Mouse (Mus musculus): ENCODE data around the gene Ube2h.
"Not testable (repeated sequence)": the region's sequence is repeated elsewhere in the genome, so short reads cannot be mapped to it uniquely, and the experiment has no call there.

Ube2h gene

GRCm38 (mm10) chr6:30243347-30244007, 60.9 kb downstream of the Ube2h start:
- DNase-seq = no peak

GRCm38 (mm10) chr6:30242928-30243327, 61.4 kb downstream of the Ube2h start:
- no peak for DNase-seq

GRCm38 (mm10) chr6:30240105-30240504, 64.2 kb downstream of the Ube2h start:
- no peak for DNase-seq

GRCm38 (mm10) chr6:30239207-30239606, 65.1 kb downstream of the Ube2h start:
- DNase-seq = no peak

GRCm38 (mm10) chr6:30238079-30238478, 66.3 kb downstream of the Ube2h start:
- no peak for DNase-seq

- DNase-seq = no peak
Measured at GRCm38 (mm10) chr6:30236564-30236963, 67.8 kb downstream of the Ube2h start.

- no peak for DNase-seq
Measured at GRCm38 (mm10) chr6:30231758-30232293, 72.5 kb downstream of the Ube2h start.

- DNase-seq = peak in 1 of 2 experiments; percentile 28
Measured at GRCm38 (mm10) chr6:30230246-30230645, 74.1 kb downstream of the Ube2h start.

GRCm38 (mm10) chr6:30228921-30229320, 75.4 kb downstream of the Ube2h start:
- DNase-seq = no peak

- no peak for DNase-seq
Measured at GRCm38 (mm10) chr6:30228353-30228752, 76.0 kb downstream of the Ube2h start.

- DNase-seq = no peak
Measured at GRCm38 (mm10) chr6:30226971-30227700, 77.2 kb downstream of the Ube2h start.

- no peak for DNase-seq
Measured at GRCm38 (mm10) chr6:30224693-30225092, 79.6 kb downstream of the Ube2h start.

- no peak for DNase-seq
Measured at GRCm38 (mm10) chr6:30222321-30222720, 82.0 kb downstream of the Ube2h start.

GRCm38 (mm10) chr6:30217581-30217980, 86.8 kb downstream of the Ube2h start:
- DNase-seq = no peak

GRCm38 (mm10) chr6:30212468-30212867, 91.9 kb downstream of the Ube2h start:
- no peak for DNase-seq

GRCm38 (mm10) chr6:30211641-30212455, 92.5 kb downstream of the Ube2h start:
- DNase-seq = peak; percentile 13

- DNase-seq = peak; percentile 62 to 66
Measured at GRCm38 (mm10) chr6:30210788-30211187, 93.6 kb downstream of the Ube2h start.

GRCm38 (mm10) chr6:30208844-30209243, 95.5 kb downstream of the Ube2h start:
- no peak for DNase-seq

- DNase-seq = peak; percentile 46 to 71
Measured at GRCm38 (mm10) chr6:30205587-30206202, 98.6 kb downstream of the Ube2h start.

GRCm38 (mm10) chr6:30205180-30205538, 99.2 kb downstream of the Ube2h start:
- DNase-seq = not testable (repeated sequence)

GRCm38 (mm10) chr6:30204383-30205179, 99.8 kb downstream of the Ube2h start:
- no peak for DNase-seq

GRCm38 (mm10) chr6:30196143-30196542, 108.2 kb downstream of the Ube2h start:
- DNase-seq = no peak
